Mouse (Mus musculus) kidney, postnatal 4 days (tissue): ENCODE data around the gene Snap29.

Source experiments
- DNase-seq, 2 experiments: peaks; one replicate each; pipeline ENCODE4 v3.0.0; 2021; ENCODE audit warnings: mixed read lengths in 2 of 2

Gene Snap29

GRCm38 (mm10) chr16:17474761-17475160 is 69.0 kb downstream of the Snap29 start:
- DNase-seq: no peak

GRCm38 (mm10) chr16:17475326-17475725 is 69.5 kb downstream of the Snap29 start:
- no peak for DNase-seq

- no peak for DNase-seq
These were observed 72.7 kb downstream of the Snap29 start for GRCm38 (mm10) chr16:17478331-17478943.
